Comparison of ENCODE assay signal across 8 mouse cellular contexts in genomic region chr9:22164711-22165668, GRCm38 (mm10). TPM values are rescaled to one million over a fixed set of nuclear protein-coding genes. Genes with fewer than 3 reads are reported as not detected.
DNase-seq lines count a peak whose midpoint lies in the region; ATAC-seq and TF ChIP-seq lines count a peak whose summit lies in the region.

No protein-coding gene starts in this region.

- no peaks in the 10 kb centered on the region for H3K36me3 ChIP-seq in MEL (ENCODE audit: control insufficient read depth in 1 of 2, insufficient read depth in 2 of 2, low read length in 2 of 2)
- H3K36me3 ChIP-seq in heart, embryonic 11.5 days (ENCODE audit: control insufficient read depth, insufficient read depth, low read length), result no peaks in the 10 kb centered on the region
- no peaks in the 10 kb centered on the region for H3K36me3 ChIP-seq in liver, postnatal 0 days (replicated peaks; ENCODE audit: insufficient read depth, low read length)
- H3K36me3 ChIP-seq in neural tube, embryonic 14.5 days (ENCODE audit: control insufficient read depth, insufficient read depth, low read length), result no peaks in the 10 kb centered on the region

- TF ChIP-seq RAD21 in MEL (IDR thresholded peaks at IDR 0.05; ENCODE audit: low read depth, low read length), result no peak

- peak; percentile 35; the same call in 1 of the 2 replicates for ATAC-seq in heart, embryonic 11.5 days (replicated peaks; ENCODE audit: insufficient number of reproducible peaks, low FRiP score, low TSS enrichment)
- peak; percentile 61 for ATAC-seq in liver, postnatal 0 days
- ATAC-seq in neural tube, embryonic 14.5 days (ENCODE audit: low read depth), result peak; percentile 92

- no peak overlapping the region for H3K27ac ChIP-seq in MEL (ENCODE audit: control insufficient read depth, low read depth, low read length)
- H3K27ac ChIP-seq in heart, embryonic 11.5 days (ENCODE audit: low read depth, low read length), result no peak overlapping the region
- H3K27ac ChIP-seq in liver, postnatal 0 days (ENCODE audit: low read depth), result no peak overlapping the region
- H3K27ac ChIP-seq in neural tube, embryonic 14.5 days (ENCODE audit: low read depth, low read length), result peak overlapping the region; percentile 83

- H3K4me1 ChIP-seq in MEL (ENCODE audit: control insufficient read depth in 1 of 2, insufficient read depth in 2 of 2, low read length in 2 of 2), result peaks cover 0 to 3% of the 10 kb centered on the region in 2 experiments; a peak in 1 of 4 replicates
- H3K4me1 ChIP-seq in heart, embryonic 11.5 days (ENCODE audit: control insufficient read depth, insufficient read depth, low read length), result no peaks in the 10 kb centered on the region; the same call in 1 of the 2 replicates
- H3K4me1 ChIP-seq in liver, postnatal 0 days (ENCODE audit: insufficient read depth), result peaks cover 7% of the 10 kb centered on the region; the same call in 1 of the 2 replicates
- 0 out of 2 replicates have a peak, but pooled peaks cover 2% of the 10 kb centered on the region for H3K4me1 ChIP-seq in neural tube, embryonic 14.5 days (ENCODE audit: control insufficient read depth, insufficient read depth, low read length)

- TF ChIP-seq CTCF in MEL (IDR thresholded peaks at IDR 0.05 in 2 of 3, conservative IDR thresholded peaks at IDR 0.05 in 1 of 3; ENCODE audit: control insufficient read depth in 1 of 3, insufficient read depth in 1 of 3, low read depth in 2 of 3, low read length in 3 of 3, poor library complexity in 1 of 3, severe bottlenecking in 1 of 3), result no peak
- TF ChIP-seq CTCF in liver, postnatal 0 days (IDR thresholded peaks at IDR 0.05; ENCODE audit: low read depth), result no peak

- H3K79me2 ChIP-seq in MEL (ENCODE audit: control insufficient read depth, insufficient read depth, low read length, poor library complexity), result no peaks in the 10 kb centered on the region

- peak overlapping the region; percentile 60 for H3K9ac ChIP-seq in MEL (ENCODE audit: control insufficient read depth, low read depth, low read length, poor library complexity, severe bottlenecking)
- peak overlapping the region; percentile 72 for H3K9ac ChIP-seq in heart, embryonic 11.5 days (ENCODE audit: low read depth, low read length)
- peak overlapping the region; percentile 63 for H3K9ac ChIP-seq in liver, postnatal 0 days (replicated peaks)
- peak overlapping the region; percentile 74 for H3K9ac ChIP-seq in neural tube, embryonic 14.5 days (replicated peaks; ENCODE audit: low read depth, low read length)

- peak; percentile 34 to 35 for DNase-seq in B cell, adult 2 months
- DNase-seq in MEL (ENCODE audit: low read depth, low spot score), result peak; percentile 67
- peak; percentile 67 for DNase-seq in embryo, embryonic 10.5 days (ENCODE audit: low spot score)
- peak; percentile 36 for DNase-seq in kidney, postnatal 14 days
- DNase-seq in liver, postnatal 0 days, result peak; percentile 67
- DNase-seq in spleen, postnatal 36 days (ENCODE audit: low spot score in 2 of 2), result no peak

- 2% methylated on average over 53 of the region's 54 CpGs for WGBS in heart, embryonic 11.5 days (ENCODE audit: insufficient replicate concordance)
- WGBS in liver, postnatal 0 days (ENCODE audit: insufficient replicate concordance), result 4% methylated on average over 53 of the region's 54 CpGs
- 2% methylated on average over 54 of the region's 54 CpGs for WGBS in neural tube, embryonic 14.5 days

- peak; percentile 27 to 39; a peak in 2 of 4 replicates for TF ChIP-seq POLR2A in MEL (IDR thresholded peaks at IDR 0.05; ENCODE audit: control insufficient read depth in 1 of 2, insufficient read depth in 1 of 2, low read depth in 1 of 2, low read length in 2 of 2, poor library complexity in 1 of 2)

- H3K4me3 ChIP-seq in MEL (ENCODE audit: control insufficient read depth in 1 of 2, insufficient read depth in 1 of 2, low read depth in 2 of 2, low read length in 2 of 2), result peak overlapping the region; percentile 48 to 59
- H3K4me3 ChIP-seq in heart, embryonic 11.5 days (ENCODE audit: low read depth, low read length), result peak overlapping the region; percentile 69
- peak overlapping the region; percentile 55 for H3K4me3 ChIP-seq in liver, postnatal 0 days (ENCODE audit: low read depth, low read length)
- H3K4me3 ChIP-seq in neural tube, embryonic 14.5 days (ENCODE audit: low read depth, low read length), result peak overlapping the region; percentile 64

- H3K27me3 ChIP-seq in MEL (ENCODE audit: control insufficient read depth in 1 of 2, insufficient read depth in 2 of 2, low read length in 2 of 2), result no peaks in the 10 kb centered on the region
- peaks cover 4% of the 10 kb centered on the region; the same call in 1 of the 2 replicates for H3K27me3 ChIP-seq in heart, embryonic 11.5 days (ENCODE audit: control insufficient read depth, insufficient read depth, low read length)
- no peaks in the 10 kb centered on the region for H3K27me3 ChIP-seq in liver, postnatal 0 days (ENCODE audit: insufficient read depth, low read length)
- H3K27me3 ChIP-seq in neural tube, embryonic 14.5 days (ENCODE audit: control insufficient read depth, insufficient read depth, low read length), result no peaks in the 10 kb centered on the region

- H3K4me2 ChIP-seq in heart, embryonic 11.5 days, result peak overlapping the region; percentile 100
- peak overlapping the region; percentile 94 for H3K4me2 ChIP-seq in liver, postnatal 0 days (ENCODE audit: low read depth, low read length)
- peak overlapping the region; percentile 91 for H3K4me2 ChIP-seq in neural tube, embryonic 14.5 days (ENCODE audit: low read depth, low read length)

- no peak for TF ChIP-seq EP300 in MEL (IDR thresholded peaks at IDR 0.05; ENCODE audit: low read depth in 1 of 2, low read length in 2 of 2)
- no peak for TF ChIP-seq EP300 in liver, postnatal 0 days (IDR thresholded peaks at IDR 0.05; ENCODE audit: low read depth)

- H3K9me3 ChIP-seq in MEL (replicated peaks; ENCODE audit: insufficient read depth, low read length), result no peaks in the 10 kb centered on the region
- H3K9me3 ChIP-seq in heart, embryonic 11.5 days (replicated peaks; ENCODE audit: control insufficient read depth, low read length), result peaks cover 6% of the 10 kb centered on the region
- H3K9me3 ChIP-seq in liver, postnatal 0 days (ENCODE audit: low read length), result peaks cover 9% of the 10 kb centered on the region; the same call in 1 of the 2 replicates
- no peaks in the 10 kb centered on the region for H3K9me3 ChIP-seq in neural tube, embryonic 14.5 days (ENCODE audit: control insufficient read depth, low read length)

TF ChIP-seq in MEL, 35 proteins besides CTCF, POLR2A, EP300 and RAD21 (continues in another document):
- TF ChIP-seq TBP (IDR thresholded peaks at IDR 0.05; ENCODE audit: low read depth, low read length) (no peak), ELF1 (IDR thresholded peaks at IDR 0.05; ENCODE audit: low read depth, low read length) (no peak), MYC (IDR thresholded peaks at IDR 0.05; ENCODE audit: low read depth, low read length) (no peak), MAZ (IDR thresholded peaks at IDR 0.05; ENCODE audit: low read depth, low read length) (0 out of 2 replicates have a peak, but pooled peaks have one; percentile 10), RCOR1 (IDR thresholded peaks at IDR 0.05; ENCODE audit: low read depth, low read length) (no peak), JUND (IDR thresholded peaks at IDR 0.05; ENCODE audit: low read depth, low read length) (no peak), HCFC1 (IDR thresholded peaks at IDR 0.05; ENCODE audit: low read depth, low read length) (0 out of 2 replicates have a peak, but pooled peaks have one; percentile 32), KAT2A (conservative IDR thresholded peaks at IDR 0.05; ENCODE audit: low read depth, low read length) (no peak), MXI1 (IDR thresholded peaks at IDR 0.05; ENCODE audit: low read depth, low read length) (0 out of 2 replicates have a peak, but pooled peaks have one; percentile 32), ZMIZ1 (IDR thresholded peaks at IDR 0.05; ENCODE audit: low read depth, low read length) (0 out of 2 replicates have a peak, but pooled peaks have one; percentile 26), USF2 (IDR thresholded peaks at IDR 0.05; ENCODE audit: borderline replicate concordance in 1 of 2, insufficient read depth in 1 of 2, low read depth in 1 of 2, low read length in 2 of 2) (no peak), GABPA (IDR thresholded peaks at IDR 0.05; ENCODE audit: low read depth, low read length) (no peak)

RNA-seq across cellular contexts. Expression of gene Pigyl, which starts 8.3 kb away (rescaled TPM):
- total RNA-seq in MEL (2012; rRNA removed), result 80.2 and 103 TPM in 2 replicates
- polyA plus RNA-seq in MEL (2012; ENCODE audit: insufficient read depth in 1 of 2, insufficient read length in 2 of 2, low read depth in 1 of 2, low replicate concordance in 2 of 2, missing spikeins in 1 of 2), result 100 to 1,000 TPM in 1 of 2 experiments, not detected in 1; 146 TPM
- 47.0 and 47.8 TPM in 2 replicates for polyA plus RNA-seq in heart, embryonic 11.5 days (2014; fragmentation: Nextera tagmentation; extraction: Ambion mirVana)
- 34.9 and 36.6 TPM in 2 replicates for polyA plus RNA-seq in liver, postnatal 0 days (2015; fragmentation: Nextera tagmentation; extraction: Ambion mirVana)
- 91.8 and 99.3 TPM in 2 replicates for polyA plus RNA-seq in neural tube, embryonic 14.5 days (2014; fragmentation: Nextera tagmentation; extraction: Ambion mirVana)

RNA-seq across cellular contexts. Expression of gene Zfp872, which starts 22.9 kb away (rescaled TPM):
- total RNA-seq in MEL (2012; rRNA removed), result not detected in 2 replicates
- not detected for polyA plus RNA-seq in MEL (2012; ENCODE audit: insufficient read depth in 1 of 2, insufficient read length in 2 of 2, low read depth in 1 of 2, low replicate concordance in 2 of 2, missing spikeins in 1 of 2)
- 0.04 and 0.10 TPM in 2 replicates for polyA plus RNA-seq in heart, embryonic 11.5 days (2014; fragmentation: Nextera tagmentation; extraction: Ambion mirVana)
- 0.04 TPM in 2 replicates for polyA plus RNA-seq in liver, postnatal 0 days (2015; fragmentation: Nextera tagmentation; extraction: Ambion mirVana)
- 0.17 and 0.67 TPM in 2 replicates for polyA plus RNA-seq in neural tube, embryonic 14.5 days (2014; fragmentation: Nextera tagmentation; extraction: Ambion mirVana)

RNA-seq across cellular contexts. Expression of gene Acp5, which starts 29.5 kb away (rescaled TPM):
- total RNA-seq in MEL (2012; rRNA removed), result 5.8 and 15.6 TPM in 2 replicates
- polyA plus RNA-seq in MEL (2012; ENCODE audit: insufficient read depth in 1 of 2, insufficient read length in 2 of 2, low read depth in 1 of 2, low replicate concordance in 2 of 2, missing spikeins in 1 of 2), result 10 to 100 TPM in 1 of 2 experiments, not detected in 1; 17.4 TPM
- 51.6 and 68.9 TPM in 2 replicates for polyA plus RNA-seq in heart, embryonic 11.5 days (2014; fragmentation: Nextera tagmentation; extraction: Ambion mirVana)
- polyA plus RNA-seq in liver, postnatal 0 days (2015; fragmentation: Nextera tagmentation; extraction: Ambion mirVana), result 102 and 108 TPM in 2 replicates
- 0.26 and 0.40 TPM in 2 replicates for polyA plus RNA-seq in neural tube, embryonic 14.5 days (2014; fragmentation: Nextera tagmentation; extraction: Ambion mirVana)

RNA-seq across cellular contexts. Expression of gene Elof1, which starts 48.0 kb away (rescaled TPM):
- total RNA-seq in MEL (2012; rRNA removed), result 390 and 421 TPM in 2 replicates
- 100 to 1,000 TPM in 1 of 2 experiments, not detected in 1; 505 TPM for polyA plus RNA-seq in MEL (2012; ENCODE audit: insufficient read depth in 1 of 2, insufficient read length in 2 of 2, low read depth in 1 of 2, low replicate concordance in 2 of 2, missing spikeins in 1 of 2)
- 132 and 134 TPM in 2 replicates for polyA plus RNA-seq in heart, embryonic 11.5 days (2014; fragmentation: Nextera tagmentation; extraction: Ambion mirVana)
- 72.7 and 75.6 TPM in 2 replicates for polyA plus RNA-seq in liver, postnatal 0 days (2015; fragmentation: Nextera tagmentation; extraction: Ambion mirVana)
- 177 and 196 TPM in 2 replicates for polyA plus RNA-seq in neural tube, embryonic 14.5 days (2014; fragmentation: Nextera tagmentation; extraction: Ambion mirVana)

Comparison
In these comparisons a context has a peak if more than half of its experiments do, and no peak if none do; other contexts are left out.
1. DNase-seq: peak in B cell, adult 2 months (2 of 2), MEL (single experiment), embryo, embryonic 10.5 days (single experiment), kidney, postnatal 14 days (single experiment) and liver, postnatal 0 days (single experiment); none in spleen, postnatal 36 days (0 of 2).
2. ATAC-seq: peak in every context shown above with its lines; median percentile 92 in neural tube, embryonic 14.5 days; 61 in liver, postnatal 0 days; 35 in heart, embryonic 11.5 days.
3. Peak in every context shown above with its lines, with median percentiles within 50 percentile points of each other: H3K4me3 ChIP-seq, H3K9ac ChIP-seq and H3K4me2 ChIP-seq.